Mouse (Mus musculus): ENCODE results near the gene Palm2.

- TF ChIP-seq CTCF (IDR thresholded peaks at IDR 0.05; ENCODE audit: low read depth) (no peak), EP300 (optimal IDR thresholded peaks at IDR 0.05) (no peak)
Measured at GRCm38 (mm10) chr4:57547785-57548184, 113.7 kb downstream of the Palm2 start.
